Mouse (Mus musculus) forebrain, embryonic 13.5 days (tissue): ENCODE results near the gene Sqstm1. TPM values are rescaled to one million over a fixed set of nuclear protein-coding genes. Genes with fewer than 3 reads are reported as not detected.

ENCODE experiments used
- ATAC-seq: fragments of 200-750 bp; cut with Nextera tagmentation; 2 replicates; pipeline ENCODE4 v1.8.0; 2017
- H3K27ac ChIP-seq: fragments of 300-500 bp; sonication (generic); 2 replicates; pipeline ENCODE4 v1.5.1; 2015; ENCODE audit warnings: inconsistent platforms, mild to moderate bottlenecking, moderate library complexity
- H3K27me3 ChIP-seq: fragments of 300-500 bp; sonication (generic); 2 replicates; pipeline ENCODE4 v1.6.1; 2015; ENCODE audit warnings: mild to moderate bottlenecking, inconsistent platforms
- H3K36me3 ChIP-seq: fragments of 300-500 bp; sonication (generic); 2 replicates; pipeline ENCODE4 v1.6.1; 2015; ENCODE audit warnings: mild to moderate bottlenecking, inconsistent platforms; ENCODE audit not compliant: poor library complexity, severe bottlenecking
- H3K4me1 ChIP-seq: fragments of 300-500 bp; sonication (generic); 2 replicates; pipeline ENCODE4 v1.6.1; 2015; ENCODE audit warnings: inconsistent platforms
- H3K4me2 ChIP-seq: fragments of 300-500 bp; sonication (generic); 2 replicates; pipeline ENCODE4 v1.6.1; 2015; ENCODE audit warnings: inconsistent platforms, mild to moderate bottlenecking, moderate library complexity
- H3K4me3 ChIP-seq: fragments of 300-500 bp; sonication (generic); 2 replicates; pipeline ENCODE4 v1.5.1; 2015; ENCODE audit warnings: mild to moderate bottlenecking, inconsistent platforms
- H3K9ac ChIP-seq: fragments of 300-500 bp; sonication (generic); 2 replicates; pipeline ENCODE4 v1.6.1; 2015; ENCODE audit warnings: mild to moderate bottlenecking, inconsistent platforms
- H3K9me3 ChIP-seq: fragments of 300-500 bp; sonication (generic); replicated peaks from 2 replicates; pipeline ENCODE4 v1.6.1; 2016; ENCODE audit warnings: inconsistent platforms
- WGBS: fragments of 180-500 bp; shearing (Covaris S2); methylation state at CpG from one replicate; pipeline ENCODE4 v1.1.7; 2015; 5-methylcytosine and 5-hydroxymethylcytosine counted together
- polyA plus RNA-seq: library from polyadenylated mRNA; unstranded; fragments of >200 nt; fragmentation: Nextera tagmentation; extraction: Ambion mirVana; gene quantifications from 2 replicates; pipeline ENCODE4 v1.2.1, GENCODE M21; 2015

Sqstm1 gene
- polyA plus RNA-seq, 1 experiment from 2014 or later = 194 TPM

- Histone ChIP-seq H3K4me2 (peak overlapping the region; percentile 90; the same call in 1 of the 2 replicates), H3K27ac (no peak overlapping the region), H3K36me3 (peaks cover 26% of the 10 kb centered on the region), H3K9ac (peak overlapping the region; percentile 97; the same call in 1 of the 2 replicates), H3K4me3 (no peak overlapping the region), H3K27me3 (peaks cover 9% of the 10 kb centered on the region; the same call in 1 of the 2 replicates), H3K9me3 (no peaks in the 10 kb centered on the region), H3K4me1 (peaks cover 60% of the 10 kb centered on the region)
- ATAC-seq = no peak
- WGBS = 85% methylated on average over 4 of the region's 4 CpGs
These were observed 17.1 kb upstream of the Sqstm1 start for GRCm38 (mm10) chr11:50227736-50228135.

GRCm38 (mm10) chr11:50227226-50227625 is 16.6 kb upstream of the Sqstm1 start:
- WGBS = 86% methylated on average over 3 of the region's 3 CpGs
- Histone ChIP-seq H3K27ac (0 out of 2 replicates have a peak overlapping the region, but pooled peaks have one; percentile 25), H3K27me3 (peaks cover 9% of the 10 kb centered on the region; the same call in 1 of the 2 replicates), H3K36me3 (peaks cover 21% of the 10 kb centered on the region), H3K4me1 (peaks cover 65% of the 10 kb centered on the region), H3K9me3 (no peaks in the 10 kb centered on the region), H3K9ac (peak overlapping the region; percentile 97), H3K4me2 (peak overlapping the region; percentile 90), H3K4me3 (peak overlapping the region; percentile 92; the same call in 1 of the 2 replicates)
- ATAC-seq = no peak

GRCm38 (mm10) chr11:50226406-50226805 is 15.8 kb upstream of the Sqstm1 start:
- peaks cover 65% of the 10 kb centered on the region for H3K4me1 ChIP-seq
- peak overlapping the region; percentile 90 for H3K4me2 ChIP-seq
- H3K27ac ChIP-seq = no peak overlapping the region
- H3K9me3 ChIP-seq = no peaks in the 10 kb centered on the region
- WGBS = 43% methylated on average over 2 of the region's 2 CpGs
- peak overlapping the region; percentile 97 for H3K9ac ChIP-seq
- peaks cover 13% of the 10 kb centered on the region; the same call in 1 of the 2 replicates for H3K36me3 ChIP-seq
- no peak for ATAC-seq
- H3K27me3 ChIP-seq = peaks cover 9% of the 10 kb centered on the region; the same call in 1 of the 2 replicates
- peak overlapping the region; percentile 92 for H3K4me3 ChIP-seq

GRCm38 (mm10) chr11:50225611-50226378 is 15.2 kb upstream of the Sqstm1 start:
- WGBS = 3% methylated on average over 34 of the region's 34 CpGs

GRCm38 (mm10) chr11:50224671-50225530 is 14.3 kb upstream of the Sqstm1 start:
- WGBS = under 1% methylated on average over 54 of the region's 70 CpGs
- Histone ChIP-seq H3K4me1 (peaks cover 56% of the 10 kb centered on the region), H3K27ac (peak overlapping the region; percentile 93)

More at GRCm38 (mm10) chr11:50225611-50226378, 15.2 kb upstream of the Sqstm1 start:
- Histone ChIP-seq H3K4me2 (peak overlapping the region; percentile 90), H3K27me3 (peaks cover 8% of the 10 kb centered on the region; the same call in 1 of the 2 replicates), H3K27ac (peak overlapping the region; percentile 93), H3K9ac (peak overlapping the region; percentile 97), H3K4me3 (peak overlapping the region; percentile 92), H3K36me3 (peaks cover 11% of the 10 kb centered on the region; the same call in 1 of the 2 replicates), H3K9me3 (no peaks in the 10 kb centered on the region), H3K4me1 (peaks cover 62% of the 10 kb centered on the region)
- peak; percentile 3 for ATAC-seq

GRCm38 (mm10) chr11:50223783-50224662 is 13.4 kb upstream of the Sqstm1 start:
- no peaks in the 10 kb centered on the region for H3K27me3 ChIP-seq
- ATAC-seq = peak; percentile 13; the same call in 1 of the 2 replicates
- 4% methylated on average over 17 of the region's 17 CpGs for WGBS
- peak overlapping the region; percentile 92 for H3K4me3 ChIP-seq
- H3K9ac ChIP-seq = peak overlapping the region; percentile 97
- H3K36me3 ChIP-seq = peaks cover 7% of the 10 kb centered on the region; the same call in 1 of the 2 replicates
- no peaks in the 10 kb centered on the region for H3K9me3 ChIP-seq
- peak overlapping the region; percentile 93 for H3K27ac ChIP-seq
- peak overlapping the region; percentile 90 for H3K4me2 ChIP-seq
- peaks cover 49% of the 10 kb centered on the region for H3K4me1 ChIP-seq

More at GRCm38 (mm10) chr11:50224671-50225530, 14.3 kb upstream of the Sqstm1 start:
- H3K27me3 ChIP-seq = no peaks in the 10 kb centered on the region; the same call in 1 of the 2 replicates
- peak overlapping the region; percentile 97 for H3K9ac ChIP-seq
- peaks cover 7% of the 10 kb centered on the region; the same call in 1 of the 2 replicates for H3K36me3 ChIP-seq
- H3K9me3 ChIP-seq = no peaks in the 10 kb centered on the region
- peak overlapping the region; percentile 92 for H3K4me3 ChIP-seq
- ATAC-seq = peak; percentile 88
- peak overlapping the region; percentile 90 for H3K4me2 ChIP-seq

GRCm38 (mm10) chr11:50222559-50223276 is 12.1 kb upstream of the Sqstm1 start:
- Histone ChIP-seq H3K9ac (no peak overlapping the region), H3K4me2 (peak overlapping the region; percentile 90)

GRCm38 (mm10) chr11:50219833-50220232 is 9.2 kb upstream of the Sqstm1 start:
- no peak overlapping the region for H3K27ac ChIP-seq
- H3K27me3 ChIP-seq = no peaks in the 10 kb centered on the region
- no peak for ATAC-seq
- H3K4me2 ChIP-seq = no peak overlapping the region
- H3K36me3 ChIP-seq = no peaks in the 10 kb centered on the region
- 36% methylated on average over 2 of the region's 2 CpGs for WGBS
- peaks cover 32% of the 10 kb centered on the region for H3K4me1 ChIP-seq
- no peak overlapping the region for H3K4me3 ChIP-seq
- no peaks in the 10 kb centered on the region for H3K9me3 ChIP-seq
- no peak overlapping the region for H3K9ac ChIP-seq

More at GRCm38 (mm10) chr11:50222559-50223276, 12.1 kb upstream of the Sqstm1 start:
- Histone ChIP-seq H3K9me3 (no peaks in the 10 kb centered on the region), H3K27ac (no peak overlapping the region), H3K4me3 (no peak overlapping the region), H3K27me3 (no peaks in the 10 kb centered on the region), H3K36me3 (peaks cover 4% of the 10 kb centered on the region; the same call in 1 of the 2 replicates), H3K4me1 (peaks cover 39% of the 10 kb centered on the region)
- ATAC-seq = no peak
- WGBS = 40% methylated on average over 7 of the region's 7 CpGs

GRCm38 (mm10) chr11:50217811-50218210 is 7.2 kb upstream of the Sqstm1 start:
- Histone ChIP-seq H3K4me3 (no peak overlapping the region), H3K36me3 (no peaks in the 10 kb centered on the region), H3K4me1 (peaks cover 22% of the 10 kb centered on the region), H3K9ac (no peak overlapping the region), H3K27me3 (no peaks in the 10 kb centered on the region), H3K9me3 (no peaks in the 10 kb centered on the region), H3K4me2 (no peak overlapping the region), H3K27ac (no peak overlapping the region)
- WGBS = 69% methylated on average over 4 of the region's 4 CpGs
- no peak for ATAC-seq

GRCm38 (mm10) chr11:50216724-50217366 is 6.2 kb upstream of the Sqstm1 start:
- Histone ChIP-seq H3K27ac (no peak overlapping the region), H3K9me3 (no peaks in the 10 kb centered on the region), H3K4me1 (peaks cover 18% of the 10 kb centered on the region; the same call in 1 of the 2 replicates), H3K9ac (no peak overlapping the region), H3K4me2 (no peak overlapping the region), H3K27me3 (no peaks in the 10 kb centered on the region), H3K4me3 (no peak overlapping the region), H3K36me3 (no peaks in the 10 kb centered on the region)
- 72% methylated on average over 4 of the region's 4 CpGs for WGBS
- no peak for ATAC-seq
